Mouse (Mus musculus) heart, embryonic 16.5 days (tissue): ENCODE data around the gene Flt3l. TPM values are rescaled to one million over a fixed set of nuclear protein-coding genes. Genes with fewer than 3 reads are reported as not detected.
"Not testable (repeated sequence)": the region's sequence is repeated elsewhere in the genome, so short reads cannot be mapped to it uniquely, and the experiment has no call there.

Source experiments
- ATAC-seq: fragments of 200-750 bp; cut with Nextera tagmentation; replicated peaks from 2 replicates; pipeline ENCODE4 v1.8.0; 2017; ENCODE audit warnings: moderate number of reproducible peaks; ENCODE audit not compliant: insufficient read depth, low FRiP score; ENCODE audit errors: extremely low read depth
- H3K27ac ChIP-seq: fragments of 300-500 bp; sonication (generic); 2 replicates; pipeline ENCODE4 v1.5.1; 2014; ENCODE audit warnings: mild to moderate bottlenecking, low read length, control low read depth, moderate library complexity
- H3K27me3 ChIP-seq: fragments of 300-500 bp; sonication (generic); 2 replicates; pipeline ENCODE4 v1.6.1; 2014; ENCODE audit warnings: low read length, mixed read lengths; ENCODE audit not compliant: control insufficient read depth, insufficient read depth
- H3K36me3 ChIP-seq: fragments of 300-500 bp; sonication (generic); 2 replicates; pipeline ENCODE4 v1.6.1; 2014; ENCODE audit not compliant: control insufficient read depth, insufficient read depth
- H3K4me1 ChIP-seq: fragments of 300-500 bp; sonication (generic); 2 replicates; pipeline ENCODE4 v1.6.1; 2014; ENCODE audit warnings: low read length, mixed read lengths; ENCODE audit not compliant: control insufficient read depth, insufficient read depth
- H3K4me2 ChIP-seq: fragments of 300-500 bp; sonication (generic); 2 replicates; pipeline ENCODE4 v1.6.1; 2014; ENCODE audit warnings: low read depth, mild to moderate bottlenecking, control low read depth, low read length
- H3K4me3 ChIP-seq: fragments of 300-500 bp; sonication (generic); 2 replicates; pipeline ENCODE4 v1.5.1; 2014; ENCODE audit warnings: mild to moderate bottlenecking, control low read depth, low read length
- H3K9ac ChIP-seq: fragments of 300-500 bp; sonication (generic); 2 replicates; pipeline ENCODE4 v1.6.1; 2014; ENCODE audit warnings: low read length, control low read depth
- H3K9me3 ChIP-seq: fragments of 300-500 bp; sonication (generic); replicated peaks from 2 replicates; pipeline ENCODE4 v1.6.1; 2016; ENCODE audit warnings: low read length; ENCODE audit not compliant: control insufficient read depth
- WGBS: fragments of 180-500 bp; shearing (Covaris S2); extraction: QIAGEN DNeasy Blood & Tissue Kit; methylation state at CpG from one replicate; pipeline ENCODE4 v1.1.7; 2014; 5-methylcytosine and 5-hydroxymethylcytosine counted together
- polyA plus RNA-seq: library from polyadenylated mRNA; unstranded; fragments of >200 nt; fragmentation: Nextera tagmentation; extraction: Ambion mirVana; gene quantifications from 2 replicates; pipeline ENCODE4 v1.2.1, GENCODE M21; 2015

Flt3l gene
- polyA plus RNA-seq, 1 experiment from 2014 or later: 2.8 TPM

- Histone ChIP-seq H3K27me3 (no peaks in the 10 kb centered on the region), H3K9ac (no peak overlapping the region), H3K36me3 (peaks cover 22% of the 10 kb centered on the region), H3K9me3 (no peaks in the 10 kb centered on the region), H3K4me2 (no peak overlapping the region), H3K4me1 (peaks cover 15% of the 10 kb centered on the region), H3K4me3 (no peak overlapping the region), H3K27ac (no peak overlapping the region)
- WGBS: 77% methylated on average over 8 of the region's 8 CpGs
- no peak for ATAC-seq
Observed at GRCm38 (mm10) chr7:45117566-45117965, 18.7 kb downstream of the Flt3l start.

GRCm38 (mm10) chr7:45113476-45113875, 22.8 kb downstream of the Flt3l start:
- Histone ChIP-seq H3K4me2 (no peak overlapping the region), H3K4me1 (no peaks in the 10 kb centered on the region; the same call in 1 of the 2 replicates), H3K9ac (no peak overlapping the region), H3K27me3 (no peaks in the 10 kb centered on the region), H3K9me3 (no peaks in the 10 kb centered on the region), H3K27ac (no peak overlapping the region), H3K4me3 (no peak overlapping the region), H3K36me3 (no peaks in the 10 kb centered on the region)
- ATAC-seq: no peak
- WGBS: 30% methylated on average over 2 of the region's 2 CpGs

GRCm38 (mm10) chr7:45112529-45112928, 23.7 kb downstream of the Flt3l start:
- no peak for ATAC-seq
- no peaks in the 10 kb centered on the region for H3K9me3 ChIP-seq
- no peaks in the 10 kb centered on the region; the same call in 1 of the 2 replicates for H3K4me1 ChIP-seq
- H3K9ac ChIP-seq: no peak overlapping the region
- H3K36me3 ChIP-seq: no peaks in the 10 kb centered on the region
- no peak overlapping the region for H3K27ac ChIP-seq
- no peak overlapping the region for H3K4me2 ChIP-seq
- 49% methylated on average over 3 of the region's 3 CpGs for WGBS
- no peak overlapping the region for H3K4me3 ChIP-seq
- no peaks in the 10 kb centered on the region for H3K27me3 ChIP-seq

GRCm38 (mm10) chr7:45111940-45112339, 24.3 kb downstream of the Flt3l start:
- 56% methylated on average over 2 of the region's 2 CpGs for WGBS
- Histone ChIP-seq H3K4me2 (no peak overlapping the region), H3K4me1 (no peaks in the 10 kb centered on the region; the same call in 1 of the 2 replicates), H3K36me3 (no peaks in the 10 kb centered on the region), H3K4me3 (no peak overlapping the region), H3K9ac (no peak overlapping the region), H3K9me3 (no peaks in the 10 kb centered on the region), H3K27ac (no peak overlapping the region), H3K27me3 (no peaks in the 10 kb centered on the region)
- no peak for ATAC-seq

- ATAC-seq: not testable (repeated sequence)
- 79% methylated on average over 4 of the region's 4 CpGs for WGBS
Observed at GRCm38 (mm10) chr7:45110089-45110488, 26.1 kb downstream of the Flt3l start.

GRCm38 (mm10) chr7:45107052-45107645, 29.1 kb downstream of the Flt3l start:
- H3K4me1 ChIP-seq: peaks cover 16% of the 10 kb centered on the region
- no peak overlapping the region for H3K4me3 ChIP-seq
- no peak overlapping the region for H3K9ac ChIP-seq
- no peaks in the 10 kb centered on the region for H3K9me3 ChIP-seq
- no peaks in the 10 kb centered on the region for H3K36me3 ChIP-seq
- no peak overlapping the region for H3K4me2 ChIP-seq
- WGBS: 53% methylated on average over 5 of the region's 5 CpGs
- no peak for ATAC-seq
- no peak overlapping the region for H3K27ac ChIP-seq
- H3K27me3 ChIP-seq: no peaks in the 10 kb centered on the region

More at GRCm38 (mm10) chr7:45110089-45110488, 26.1 kb downstream of the Flt3l start:
- not testable (repeated sequence) for H3K9ac ChIP-seq, H3K36me3 ChIP-seq, H3K4me1 ChIP-seq, H3K4me3 ChIP-seq, H3K27ac ChIP-seq, H3K9me3 ChIP-seq, H3K4me2 ChIP-seq, H3K27me3 ChIP-seq

- 64% methylated on average over 6 of the region's 6 CpGs for WGBS
- Histone ChIP-seq H3K4me2 (no peak overlapping the region), H3K27ac (no peak overlapping the region), H3K9me3 (no peaks in the 10 kb centered on the region), H3K27me3 (no peaks in the 10 kb centered on the region), H3K4me1 (peaks cover 16% of the 10 kb centered on the region), H3K36me3 (no peaks in the 10 kb centered on the region), H3K9ac (no peak overlapping the region), H3K4me3 (no peak overlapping the region)
- no peak for ATAC-seq
Observed at GRCm38 (mm10) chr7:45106441-45106840, 29.8 kb downstream of the Flt3l start.

- Histone ChIP-seq H3K4me3 (no peak overlapping the region), H3K27me3 (no peaks in the 10 kb centered on the region), H3K9ac (no peak overlapping the region), H3K27ac (no peak overlapping the region), H3K9me3 (no peaks in the 10 kb centered on the region), H3K4me1 (peaks cover 16% of the 10 kb centered on the region), H3K36me3 (no peaks in the 10 kb centered on the region), H3K4me2 (no peak overlapping the region)
- ATAC-seq: no peak
- 77% methylated on average over 8 of the region's 8 CpGs for WGBS
Observed at GRCm38 (mm10) chr7:45105491-45105890, 30.7 kb downstream of the Flt3l start.

- 62% methylated on average over 5 of the region's 5 CpGs for WGBS
- Histone ChIP-seq H3K4me2 (no peak overlapping the region), H3K4me1 (peaks cover 16% of the 10 kb centered on the region), H3K9me3 (no peaks in the 10 kb centered on the region), H3K27me3 (no peaks in the 10 kb centered on the region), H3K36me3 (no peaks in the 10 kb centered on the region), H3K27ac (no peak overlapping the region), H3K9ac (no peak overlapping the region), H3K4me3 (no peak overlapping the region)
- no peak for ATAC-seq
Observed at GRCm38 (mm10) chr7:45104941-45105340, 31.3 kb downstream of the Flt3l start.
